Mouse (Mus musculus) kidney, postnatal 0 days (tissue): ENCODE data around the gene Tenm3. TPM values are rescaled to one million over a fixed set of nuclear protein-coding genes. Genes with fewer than 3 reads are reported as not detected.

Source experiments
- ATAC-seq: fragments of 200-750 bp; cut with Nextera tagmentation; replicated peaks from 2 replicates; pipeline ENCODE4 v1.8.0; 2017; ENCODE audit warnings: low read depth, moderate number of reproducible peaks, moderate TSS enrichment, moderate library complexity; ENCODE audit not compliant: low FRiP score
- DNase-seq: peaks from one replicate; pipeline ENCODE4 v3.0.0-alpha.2; 2016; ENCODE audit warnings: low spot score
- H3K27ac ChIP-seq: fragments of 300-500 bp; sonication (generic); 2 replicates; pipeline ENCODE4 v1.5.1; 2014; ENCODE audit warnings: mild to moderate bottlenecking
- H3K27me3 ChIP-seq: fragments of 300-500 bp; sonication (generic); 2 replicates; pipeline ENCODE4 v1.6.1; 2014; ENCODE audit warnings: low read length, mixed read lengths; ENCODE audit not compliant: insufficient read depth
- H3K36me3 ChIP-seq: fragments of 300-500 bp; sonication (generic); 2 replicates; pipeline ENCODE4 v1.6.1; 2014; ENCODE audit warnings: low read length, mixed read lengths; ENCODE audit not compliant: insufficient read depth
- H3K4me1 ChIP-seq: fragments of 300-500 bp; sonication (generic); replicated peaks from 2 replicates; pipeline ENCODE4 v1.6.1; 2014; ENCODE audit warnings: antibody characterized with exemption, low read length, mixed read lengths; ENCODE audit not compliant: insufficient read depth
- H3K4me2 ChIP-seq: fragments of 300-500 bp; sonication (generic); 2 replicates; pipeline ENCODE4 v1.6.1; 2014; ENCODE audit warnings: mild to moderate bottlenecking, low read length, moderate library complexity, mixed read lengths
- H3K4me3 ChIP-seq: fragments of 300-500 bp; sonication (generic); replicated peaks from 2 replicates; pipeline ENCODE4 v1.5.1; 2014; ENCODE audit warnings: low read depth, low read length
- H3K9ac ChIP-seq: fragments of 300-500 bp; sonication (generic); 2 replicates; pipeline ENCODE4 v1.6.1; 2014; ENCODE audit warnings: low read depth, low read length
- H3K9me3 ChIP-seq: fragments of 300-500 bp; sonication (generic); replicated peaks from 2 replicates; pipeline ENCODE4 v1.6.1; 2016; ENCODE audit warnings: low read length, inconsistent platforms, mixed read lengths
- CTCF ChIP-seq: IDR thresholded peaks from 2 replicates; pipeline ENCODE4 v1.5.1; 2016; ENCODE audit warnings: antibody characterized with exemption, low read depth, mild to moderate bottlenecking, moderate library complexity
- WGBS: fragments of 180-500 bp; shearing (Covaris S2); extraction: QIAGEN DNeasy Blood & Tissue Kit; methylation state at CpG from one replicate; pipeline ENCODE4 v1.1.7; 2014; 5-methylcytosine and 5-hydroxymethylcytosine counted together
- polyA plus RNA-seq: library from polyadenylated mRNA; unstranded; fragments of >200 nt; fragmentation: Nextera tagmentation; extraction: Ambion mirVana; gene quantifications from 2 replicates; pipeline ENCODE4 v1.2.1, GENCODE M21; 2015

Tenm3 gene
- polyA plus RNA-seq, 1 experiment from 2014 or later: 15.3 TPM

- DNase-seq: no peak
Measured at GRCm38 (mm10) chr8:48313210-48313984, 530.4 kb downstream of the Tenm3 start.

GRCm38 (mm10) chr8:48311706-48312105, 532.0 kb downstream of the Tenm3 start:
- Histone ChIP-seq H3K9me3 (no peaks in the 10 kb centered on the region), H3K4me3 (no peak overlapping the region), H3K4me1 (no peaks in the 10 kb centered on the region), H3K4me2 (no peak overlapping the region), H3K27ac (no peak overlapping the region), H3K36me3 (no peaks in the 10 kb centered on the region), H3K9ac (no peak overlapping the region), H3K27me3 (no peaks in the 10 kb centered on the region)
- DNase-seq (no peak), ATAC-seq (no peak)
- WGBS: 84% methylated on average over 3 of the region's 3 CpGs
- no peak for TF ChIP-seq CTCF

More at GRCm38 (mm10) chr8:48313210-48313984, 530.4 kb downstream of the Tenm3 start:
- no peaks in the 10 kb centered on the region for H3K9me3 ChIP-seq
- H3K27ac ChIP-seq: no peak overlapping the region
- no peak overlapping the region for H3K4me2 ChIP-seq
- H3K27me3 ChIP-seq: no peaks in the 10 kb centered on the region
- TF ChIP-seq CTCF: no peak
- H3K4me1 ChIP-seq: no peaks in the 10 kb centered on the region
- no peak overlapping the region for H3K4me3 ChIP-seq
- H3K36me3 ChIP-seq: no peaks in the 10 kb centered on the region
- H3K9ac ChIP-seq: no peak overlapping the region
- WGBS: 85% methylated on average over 11 of the region's 11 CpGs
- no peak for ATAC-seq

- Histone ChIP-seq H3K9ac (no peak overlapping the region), H3K27ac (no peak overlapping the region), H3K27me3 (no peaks in the 10 kb centered on the region), H3K36me3 (no peaks in the 10 kb centered on the region), H3K4me3 (no peak overlapping the region), H3K9me3 (no peaks in the 10 kb centered on the region), H3K4me1 (no peaks in the 10 kb centered on the region), H3K4me2 (no peak overlapping the region)
- TF ChIP-seq CTCF: no peak
- no peak for ATAC-seq
- 63% methylated on average over 10 of the region's 10 CpGs for WGBS
- no peak for DNase-seq
Measured at GRCm38 (mm10) chr8:48310240-48310849, 533.4 kb downstream of the Tenm3 start.

- H3K27me3 ChIP-seq: no peaks in the 10 kb centered on the region
- 56% methylated on average over 16 of the region's 16 CpGs for WGBS
- no peak overlapping the region; the same call in 1 of the 2 replicates for H3K27ac ChIP-seq
- TF ChIP-seq CTCF: no peak
- ATAC-seq: no peak
- H3K4me1 ChIP-seq: no peaks in the 10 kb centered on the region
- H3K4me3 ChIP-seq: no peak overlapping the region
- H3K36me3 ChIP-seq: no peaks in the 10 kb centered on the region
- H3K4me2 ChIP-seq: no peak overlapping the region
- H3K9ac ChIP-seq: no peak overlapping the region
- peak; percentile 62 for DNase-seq
- no peaks in the 10 kb centered on the region for H3K9me3 ChIP-seq
Measured at GRCm38 (mm10) chr8:48309191-48309987, 534.4 kb downstream of the Tenm3 start.

GRCm38 (mm10) chr8:48304224-48304623, 539.5 kb downstream of the Tenm3 start:
- no peak overlapping the region for H3K9ac ChIP-seq
- H3K4me3 ChIP-seq: no peak overlapping the region
- ATAC-seq (no peak), DNase-seq (no peak)
- no peaks in the 10 kb centered on the region for H3K27me3 ChIP-seq
- H3K4me2 ChIP-seq: no peak overlapping the region
- H3K4me1 ChIP-seq: no peaks in the 10 kb centered on the region
- no peaks in the 10 kb centered on the region for H3K9me3 ChIP-seq
- no peak for TF ChIP-seq CTCF
- 50% methylated on average over 7 of the region's 7 CpGs for WGBS
- no peak overlapping the region for H3K27ac ChIP-seq
- no peaks in the 10 kb centered on the region for H3K36me3 ChIP-seq

- peak; percentile 44 for DNase-seq
- TF ChIP-seq CTCF: no peak
- Histone ChIP-seq H3K9ac (no peak overlapping the region), H3K27ac (no peak overlapping the region), H3K9me3 (no peaks in the 10 kb centered on the region), H3K4me1 (no peaks in the 10 kb centered on the region), H3K36me3 (no peaks in the 10 kb centered on the region), H3K4me3 (no peak overlapping the region), H3K4me2 (no peak overlapping the region; the same call in 1 of the 2 replicates), H3K27me3 (no peaks in the 10 kb centered on the region)
- no peak for ATAC-seq
- WGBS: 58% methylated on average over 12 of the region's 12 CpGs
Measured at GRCm38 (mm10) chr8:48300613-48301037, 543.1 kb downstream of the Tenm3 start.
